Mouse (Mus musculus) liver, embryonic 11.5 days (tissue): ENCODE results near the gene Cdh23. TPM values are rescaled to one million over a fixed set of nuclear protein-coding genes. Genes with fewer than 3 reads are reported as not detected.

Experiments
- ATAC-seq: fragments of 200-750 bp; cut with Nextera tagmentation; replicated peaks from 2 replicates; pipeline ENCODE4 v1.8.0; 2017; ENCODE audit warnings: moderate number of reproducible peaks, mild to moderate bottlenecking, moderate TSS enrichment, moderate library complexity; ENCODE audit not compliant: low FRiP score
- DNase-seq: peaks from one replicate; pipeline ENCODE4 v3.0.0-alpha.2; 2017; ENCODE audit warnings: low spot score
- H3K27ac ChIP-seq: fragments of 300-500 bp; sonication (generic); 2 replicates; pipeline ENCODE4 v1.5.1; 2014; ENCODE audit warnings: mild to moderate bottlenecking, low read depth, low read length, control low read depth
- H3K27me3 ChIP-seq: fragments of 300-500 bp; sonication (generic); replicated peaks from 2 replicates; pipeline ENCODE4 v1.6.1; 2014; ENCODE audit warnings: low read length, mixed read lengths; ENCODE audit not compliant: control insufficient read depth, insufficient read depth
- H3K36me3 ChIP-seq: fragments of 300-500 bp; sonication (generic); 2 replicates; pipeline ENCODE4 v1.6.1; 2014; ENCODE audit warnings: mild to moderate bottlenecking, low read length, moderate library complexity, mixed read lengths; ENCODE audit not compliant: control insufficient read depth, insufficient read depth
- H3K4me1 ChIP-seq: fragments of 300-500 bp; sonication (generic); replicated peaks from 2 replicates; pipeline ENCODE4 v1.6.1; 2014; ENCODE audit warnings: low read length, mixed read lengths; ENCODE audit not compliant: control insufficient read depth, insufficient read depth
- H3K4me2 ChIP-seq: fragments of 300-500 bp; sonication (generic); 2 replicates; pipeline ENCODE4 v1.6.1; 2014; ENCODE audit warnings: mild to moderate bottlenecking, control low read depth, moderate library complexity
- H3K4me3 ChIP-seq: fragments of 300-500 bp; sonication (generic); 2 replicates; pipeline ENCODE4 v1.5.1; 2014; ENCODE audit warnings: low read depth, low read length, control low read depth
- H3K9ac ChIP-seq: fragments of 300-500 bp; sonication (generic); 2 replicates; pipeline ENCODE4 v1.6.1; 2014; ENCODE audit warnings: low read depth, low read length, control low read depth
- H3K9me3 ChIP-seq: fragments of 300-500 bp; sonication (generic); 2 replicates; pipeline ENCODE4 v1.6.1; 2016; ENCODE audit warnings: low read length, inconsistent platforms, mixed read lengths; ENCODE audit not compliant: control insufficient read depth
- WGBS: fragments of 180-500 bp; shearing (Covaris S2); extraction: QIAGEN DNeasy Blood & Tissue Kit; methylation state at CpG from one replicate; pipeline ENCODE4 v1.1.7; 2014; 5-methylcytosine and 5-hydroxymethylcytosine counted together
- polyA plus RNA-seq: library from polyadenylated mRNA; unstranded; fragments of >200 nt; fragmentation: Nextera tagmentation; extraction: Ambion mirVana; gene quantifications from 2 replicates; pipeline ENCODE4 v1.2.1, GENCODE M21; 2014

Cdh23 gene
- polyA plus RNA-seq, 1 experiment from 2014 or later = 0.80 TPM

DNA sequence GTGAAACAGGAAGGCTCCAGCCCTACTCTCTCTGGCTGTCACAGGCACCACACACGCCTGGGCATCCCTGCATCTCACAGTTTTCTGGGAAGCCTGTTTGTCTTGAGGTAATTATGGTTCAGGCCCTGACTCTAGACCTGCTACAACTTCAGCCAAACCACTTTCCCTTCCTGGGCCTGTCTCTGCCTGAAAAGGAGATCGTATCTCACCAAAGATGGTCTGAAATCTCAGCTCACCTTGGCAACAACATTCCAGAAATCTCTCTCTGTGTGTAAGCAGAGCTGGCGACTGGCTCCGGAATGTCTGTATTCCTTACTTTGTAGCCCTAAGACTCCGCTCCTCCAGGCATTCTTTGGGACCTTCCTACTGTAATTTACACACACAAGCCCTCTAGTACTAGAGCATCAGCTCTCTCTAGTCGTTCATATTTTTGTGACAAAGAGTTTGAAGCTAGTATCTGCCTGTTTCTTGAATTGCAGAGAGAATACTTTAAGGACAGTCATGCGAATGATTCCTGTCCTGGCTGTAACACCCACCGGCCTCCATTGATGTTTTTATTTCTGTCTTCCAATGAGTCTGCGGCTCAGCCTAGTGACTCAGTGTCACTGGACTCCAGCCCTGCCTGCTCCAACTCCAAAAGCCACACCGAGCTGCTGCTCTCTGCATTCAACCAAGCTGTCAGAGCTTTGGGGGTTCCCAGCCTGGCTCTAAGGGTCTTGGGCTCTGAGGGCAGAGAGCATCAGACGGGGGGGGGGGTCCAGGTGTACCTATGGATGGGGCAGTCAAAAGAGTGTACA lies 341.2 kb downstream of the Cdh23 start:
- no peak for ATAC-seq
- Histone ChIP-seq H3K4me2 (no peak overlapping the region), H3K36me3 (no peaks in the 10 kb centered on the region), H3K4me3 (no peak overlapping the region), H3K9me3 (no peaks in the 10 kb centered on the region), H3K9ac (no peak overlapping the region), H3K4me1 (peaks cover 19% of the 10 kb centered on the region), H3K27me3 (no peaks in the 10 kb centered on the region), H3K27ac (no peak overlapping the region)
- WGBS = 70% methylated on average over 11 of the region's 11 CpGs
- DNase-seq = no peak

DNA sequence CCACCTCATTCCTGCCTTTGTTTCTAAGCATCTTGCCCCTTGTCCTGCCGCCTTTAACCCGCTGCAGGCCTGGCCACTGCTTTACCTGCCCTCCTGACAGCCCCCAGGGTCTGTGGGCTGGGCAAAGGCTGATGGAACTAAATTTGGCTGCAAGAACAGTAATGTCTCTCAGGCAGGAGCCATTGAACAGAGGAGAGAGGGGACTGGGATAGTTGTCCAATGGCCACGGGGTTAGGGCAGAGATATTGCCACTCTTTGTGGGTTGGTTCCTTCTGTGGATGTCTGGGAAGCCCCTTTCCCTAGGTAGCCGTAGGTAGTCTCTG lies 342.3 kb downstream of the Cdh23 start:
- no peak overlapping the region for H3K4me2 ChIP-seq
- no peak for ATAC-seq
- peaks cover 29% of the 10 kb centered on the region for H3K4me1 ChIP-seq
- no peaks in the 10 kb centered on the region for H3K36me3 ChIP-seq
- H3K27me3 ChIP-seq = no peaks in the 10 kb centered on the region
- DNase-seq = no peak
- H3K9ac ChIP-seq = no peak overlapping the region
- 85% methylated on average over 4 of the region's 4 CpGs for WGBS
- no peak overlapping the region for H3K27ac ChIP-seq
- H3K4me3 ChIP-seq = no peak overlapping the region
- no peaks in the 10 kb centered on the region for H3K9me3 ChIP-seq

- H3K4me1 ChIP-seq = peaks cover 35% of the 10 kb centered on the region
Measured at GRCm38 (mm10) chr10:60353241-60354002, 342.9 kb downstream of the Cdh23 start.

GRCm38 (mm10) chr10:60351761-60352455 lies 344.4 kb downstream of the Cdh23 start:
- no peaks in the 10 kb centered on the region; the same call in 1 of the 2 replicates for H3K27me3 ChIP-seq
- H3K36me3 ChIP-seq = no peaks in the 10 kb centered on the region
- 0 out of 2 replicates have a peak overlapping the region, but pooled peaks have one; percentile 9 for H3K4me2 ChIP-seq
- 44% methylated on average over 7 of the region's 7 CpGs for WGBS
- no peak overlapping the region for H3K4me3 ChIP-seq
- peak overlapping the region; percentile 63; the same call in 1 of the 2 replicates for H3K27ac ChIP-seq
- peaks cover 50% of the 10 kb centered on the region for H3K4me1 ChIP-seq
- no peak overlapping the region for H3K9ac ChIP-seq
- DNase-seq = no peak
- H3K9me3 ChIP-seq = no peaks in the 10 kb centered on the region
- no peak for ATAC-seq

More at GRCm38 (mm10) chr10:60353241-60354002, 342.9 kb downstream of the Cdh23 start:
- no peaks in the 10 kb centered on the region for H3K9me3 ChIP-seq
- H3K9ac ChIP-seq = no peak overlapping the region
- H3K4me2 ChIP-seq = no peak overlapping the region
- WGBS = 59% methylated on average over 5 of the region's 5 CpGs
- no peak for DNase-seq
- no peaks in the 10 kb centered on the region for H3K36me3 ChIP-seq
- no peak overlapping the region for H3K4me3 ChIP-seq
- no peak for ATAC-seq
- no peak overlapping the region for H3K27ac ChIP-seq
- no peaks in the 10 kb centered on the region for H3K27me3 ChIP-seq

GRCm38 (mm10) chr10:60351248-60351647 lies 345.0 kb downstream of the Cdh23 start:
- Histone ChIP-seq H3K9me3 (no peaks in the 10 kb centered on the region), H3K4me3 (no peak overlapping the region; the same call in 1 of the 2 replicates), H3K27me3 (no peaks in the 10 kb centered on the region; the same call in 1 of the 2 replicates), H3K36me3 (no peaks in the 10 kb centered on the region), H3K9ac (no peak overlapping the region), H3K4me1 (peaks cover 55% of the 10 kb centered on the region), H3K27ac (peak overlapping the region; percentile 63; the same call in 1 of the 2 replicates), H3K4me2 (0 out of 2 replicates have a peak overlapping the region, but pooled peaks have one; percentile 29)
- DNase-seq (no peak), ATAC-seq (no peak)
- WGBS = 31% methylated on average over 3 of the region's 3 CpGs

DNA sequence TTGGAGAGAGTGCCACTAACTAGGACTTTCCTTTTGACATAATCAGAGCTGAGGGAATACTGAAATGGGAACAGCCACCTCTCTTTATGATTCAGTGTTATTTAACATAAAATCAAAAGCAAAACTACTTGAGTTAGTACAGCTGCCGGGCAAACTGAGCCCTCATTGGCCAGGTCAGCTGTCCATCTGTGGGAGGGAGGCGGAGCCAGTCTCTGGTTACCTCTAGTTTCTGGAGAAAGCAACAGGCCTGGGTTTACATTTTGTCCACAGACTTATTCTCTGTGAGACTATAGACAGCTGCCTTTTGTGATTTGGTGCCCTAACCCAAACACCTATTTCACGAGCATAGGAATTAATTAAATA lies 345.5 kb downstream of the Cdh23 start:
- H3K9me3 ChIP-seq = no peaks in the 10 kb centered on the region
- no peak overlapping the region for H3K9ac ChIP-seq
- peak overlapping the region; percentile 63; the same call in 1 of the 2 replicates for H3K27ac ChIP-seq
- no peaks in the 10 kb centered on the region; the same call in 1 of the 2 replicates for H3K27me3 ChIP-seq
- ATAC-seq = no peak
- no peaks in the 10 kb centered on the region for H3K36me3 ChIP-seq
- WGBS = 32% methylated on average over 3 of the region's 3 CpGs
- DNase-seq = peak; percentile 79
- H3K4me2 ChIP-seq = peak overlapping the region; percentile 55
- H3K4me1 ChIP-seq = peaks cover 60% of the 10 kb centered on the region
- H3K4me3 ChIP-seq = peak overlapping the region; percentile 40

DNA sequence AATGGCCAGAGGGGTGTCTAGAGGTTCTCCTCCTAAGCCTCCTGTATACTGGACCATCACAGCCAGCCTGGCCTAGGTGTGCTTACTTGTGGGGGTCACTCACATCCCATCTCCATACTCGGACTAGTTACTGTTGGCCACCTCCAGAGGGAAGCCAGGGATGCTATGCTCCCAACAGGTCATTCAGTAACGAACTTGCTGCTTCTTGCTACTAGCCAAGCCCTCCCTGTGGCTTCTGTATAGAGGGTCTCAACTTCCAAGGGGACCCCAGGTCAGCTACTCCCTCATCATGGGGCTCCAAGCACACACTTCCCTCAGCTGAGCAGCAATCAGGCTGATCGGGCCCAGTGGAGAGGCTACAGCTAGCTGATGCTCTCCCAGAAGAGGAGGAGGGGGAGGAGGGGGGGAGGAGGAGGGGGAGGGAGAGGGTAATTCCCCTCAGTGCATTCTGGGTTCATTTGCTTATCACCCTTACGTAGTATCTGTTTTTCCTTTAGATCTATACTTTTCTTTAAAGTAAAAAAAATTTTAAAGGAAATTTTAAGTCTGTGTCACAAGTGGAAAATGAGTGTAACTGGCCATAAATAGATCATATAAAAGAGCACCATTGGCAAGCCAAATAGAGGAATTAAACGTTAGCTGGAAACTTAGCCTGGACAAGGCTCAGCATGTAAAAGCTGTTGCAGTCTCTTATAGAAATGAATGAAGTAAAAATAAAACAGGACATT lies 346.0 kb downstream of the Cdh23 start:
- WGBS = 38% methylated on average over 5 of the region's 5 CpGs
- H3K4me3 ChIP-seq = peak overlapping the region; percentile 40
- peak overlapping the region; percentile 55 for H3K4me2 ChIP-seq
- no peaks in the 10 kb centered on the region for H3K36me3 ChIP-seq
- no peak overlapping the region for H3K9ac ChIP-seq
- no peak overlapping the region for H3K27ac ChIP-seq
- no peaks in the 10 kb centered on the region; the same call in 1 of the 2 replicates for H3K27me3 ChIP-seq
- DNase-seq (no peak), ATAC-seq (no peak)
- peaks cover 60% of the 10 kb centered on the region for H3K4me1 ChIP-seq
- H3K9me3 ChIP-seq = no peaks in the 10 kb centered on the region

- Histone ChIP-seq H3K27ac (no peak overlapping the region), H3K36me3 (no peaks in the 10 kb centered on the region), H3K9ac (no peak overlapping the region), H3K9me3 (no peaks in the 10 kb centered on the region), H3K4me3 (no peak overlapping the region), H3K4me1 (peaks cover 60% of the 10 kb centered on the region), H3K27me3 (no peaks in the 10 kb centered on the region; the same call in 1 of the 2 replicates), H3K4me2 (peak overlapping the region; percentile 95)
- DNase-seq = no peak
- WGBS = 73% methylated on average over 5 of the region's 5 CpGs
- ATAC-seq = no peak
Measured at GRCm38 (mm10) chr10:60349644-60350043, 346.6 kb downstream of the Cdh23 start.
